Mouse (Mus musculus) midbrain, embryonic 11.5 days (tissue): ENCODE measurements around the gene Mvd. TPM values are rescaled to one million over a fixed set of nuclear protein-coding genes. Genes with fewer than 3 reads are reported as not detected.
A peak's percentile ranks its signal among the peaks of the same experiment; 100 is the strongest.

Experiments used
- ATAC-seq: fragments of 200-750 bp; cut with Nextera tagmentation; 2 replicates; pipeline ENCODE4 v1.8.0; 2017; ENCODE audit warnings: moderate TSS enrichment, moderate library complexity; ENCODE audit not compliant: low FRiP score
- DNase-seq: peaks from one replicate; pipeline ENCODE4 v3.0.0; 2015; ENCODE audit warnings: low spot score; ENCODE audit errors: missing footprints
- H3K27ac ChIP-seq: fragments of 300-500 bp; sonication (generic); 2 replicates; pipeline ENCODE4 v1.5.1; 2014; ENCODE audit warnings: low read depth, low read length
- H3K27me3 ChIP-seq: fragments of 300-500 bp; sonication (generic); 2 replicates; pipeline ENCODE4 v1.6.1; 2014; ENCODE audit warnings: mild to moderate bottlenecking, low read length, moderate library complexity, mixed read lengths; ENCODE audit not compliant: control insufficient read depth, insufficient read depth
- H3K36me3 ChIP-seq: fragments of 300-500 bp; sonication (generic); 2 replicates; pipeline ENCODE4 v1.6.1; 2014; ENCODE audit warnings: mild to moderate bottlenecking, low read length, moderate library complexity, mixed read lengths; ENCODE audit not compliant: control insufficient read depth, insufficient read depth
- H3K4me1 ChIP-seq: fragments of 300-500 bp; sonication (generic); 2 replicates; pipeline ENCODE4 v1.6.1; 2014; ENCODE audit warnings: low read length; ENCODE audit not compliant: control insufficient read depth, insufficient read depth
- H3K4me2 ChIP-seq: fragments of 300-500 bp; sonication (generic); 2 replicates; pipeline ENCODE4 v1.6.1; 2014; ENCODE audit warnings: mild to moderate bottlenecking, moderate library complexity
- H3K4me3 ChIP-seq: fragments of 300-500 bp; sonication (generic); 2 replicates; pipeline ENCODE4 v1.5.1; 2014; ENCODE audit warnings: low read depth, low read length
- H3K9ac ChIP-seq: fragments of 300-500 bp; sonication (generic); 2 replicates; pipeline ENCODE4 v1.6.1; 2014; ENCODE audit warnings: low read length
- H3K9me3 ChIP-seq: fragments of 300-500 bp; sonication (generic); 2 replicates; pipeline ENCODE4 v1.6.1; 2016; ENCODE audit warnings: low read length; ENCODE audit not compliant: control insufficient read depth
- WGBS: fragments of 180-500 bp; shearing (Covaris S2); extraction: QIAGEN DNeasy Blood & Tissue Kit; methylation state at CpG from one replicate; pipeline ENCODE4 v1.1.7; 2014; 5-methylcytosine and 5-hydroxymethylcytosine counted together
- polyA plus RNA-seq: library from polyadenylated mRNA; unstranded; fragments of >200 nt; fragmentation: Nextera tagmentation; extraction: Ambion mirVana; gene quantifications from 2 replicates; pipeline ENCODE4 v1.2.1, GENCODE M21; 2014

Mvd gene
- polyA plus RNA-seq, 1 experiment from 2014 or later = 48.1 TPM

DNA sequence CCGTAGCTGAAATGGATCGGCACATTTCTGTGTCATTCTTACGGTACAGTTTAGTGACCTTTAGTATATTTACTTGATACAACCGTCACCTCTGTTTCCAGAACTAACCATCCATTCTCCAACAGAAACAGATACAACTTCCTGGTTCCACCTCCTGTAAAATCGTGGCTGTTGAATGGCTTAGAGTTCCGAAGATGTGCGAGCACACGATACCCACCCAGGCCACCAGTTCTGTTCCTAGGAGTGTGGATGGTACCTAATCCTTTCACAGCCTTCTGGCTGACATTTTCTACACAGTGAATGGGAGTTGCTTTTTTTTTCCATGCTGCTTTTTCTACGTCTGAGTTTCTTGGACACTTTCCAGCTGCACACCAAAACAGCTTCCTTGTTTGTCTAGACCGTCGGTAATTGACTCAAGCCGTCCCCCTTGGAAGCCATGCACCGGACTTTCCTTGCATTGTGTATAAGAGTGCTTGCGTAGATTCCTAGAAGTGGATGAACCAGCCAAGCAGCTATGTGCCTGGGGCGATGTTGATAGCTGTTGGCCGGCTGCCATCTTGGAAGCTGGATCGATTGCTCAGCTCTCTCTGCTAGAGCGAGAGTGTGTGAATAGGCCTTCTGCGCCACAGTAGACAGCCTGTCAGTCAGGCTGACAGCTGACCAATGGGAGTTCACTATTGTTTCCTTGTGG lies 981 bp upstream of the Mvd start:
- no peak for ATAC-seq

DNA sequence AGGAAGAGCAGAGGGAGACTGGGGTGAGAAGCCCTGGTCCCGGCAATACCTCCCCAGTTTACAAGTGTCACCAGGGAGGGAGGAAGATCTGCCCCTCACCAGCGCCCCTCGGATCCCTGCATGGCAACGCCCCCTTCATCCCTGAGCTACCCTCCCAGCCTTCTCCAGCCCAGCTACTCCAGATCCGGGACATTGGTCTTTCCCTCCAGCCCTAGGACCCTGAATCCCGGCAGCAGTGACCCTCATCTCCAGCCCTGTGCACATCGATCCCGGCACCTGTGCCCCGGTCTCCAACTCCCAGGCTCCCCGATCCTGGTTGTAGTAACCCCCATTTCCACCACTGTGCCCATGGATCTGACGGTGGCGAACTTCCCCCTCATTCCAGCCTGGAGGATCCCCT lies 441 bp downstream of the Mvd start:
- Histone ChIP-seq H3K4me3 (peak overlapping the region; percentile 56), H3K4me1 (peaks cover 8% of the 10 kb centered on the region), H3K9me3 (no peaks in the 10 kb centered on the region), H3K9ac (peak overlapping the region; percentile 56), H3K27me3 (no peaks in the 10 kb centered on the region), H3K36me3 (peaks cover 6% of the 10 kb centered on the region), H3K4me2 (peak overlapping the region; percentile 57), H3K27ac (peak overlapping the region; percentile 45; the same call in 1 of the 2 replicates)
- DNase-seq (no peak), ATAC-seq (peak; percentile 40)
- WGBS = 2% methylated on average over 12 of the region's 12 CpGs

More for the DNA sequence above, 981 bp upstream of the Mvd start:
- peak overlapping the region; percentile 56 for H3K4me3 ChIP-seq
- H3K4me1 ChIP-seq = peaks cover 8% of the 10 kb centered on the region
- peak; percentile 93 for DNase-seq
- peak overlapping the region; percentile 57 for H3K4me2 ChIP-seq
- peak overlapping the region; percentile 89 for H3K9ac ChIP-seq
- H3K27me3 ChIP-seq = no peaks in the 10 kb centered on the region
- peak overlapping the region; percentile 94 for H3K27ac ChIP-seq
- 37% methylated on average over 19 of the region's 19 CpGs for WGBS
- no peaks in the 10 kb centered on the region for H3K9me3 ChIP-seq
- peaks cover 5% of the 10 kb centered on the region for H3K36me3 ChIP-seq

DNA sequence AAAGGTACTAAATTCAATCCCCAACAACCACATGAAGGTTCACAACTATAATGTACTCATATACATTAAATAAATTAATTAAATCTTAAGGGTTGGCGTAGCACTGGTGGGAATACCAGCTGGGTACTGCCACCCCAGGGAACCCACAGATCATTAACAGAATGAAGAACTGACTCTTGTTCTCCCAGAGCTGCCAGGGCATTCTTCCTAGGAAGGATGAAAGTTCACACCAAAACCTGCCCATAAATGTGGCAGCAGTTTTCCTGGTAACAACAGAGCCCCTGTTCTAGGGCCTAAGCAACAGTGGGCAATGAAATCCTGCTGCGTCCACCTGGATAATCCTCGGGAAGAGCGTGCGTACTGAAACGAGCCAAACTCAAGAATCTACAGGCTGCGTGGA lies 866 bp downstream of the Mvd start:
- Histone ChIP-seq H3K36me3 (peaks cover 6% of the 10 kb centered on the region), H3K4me3 (peak overlapping the region; percentile 56), H3K27me3 (no peaks in the 10 kb centered on the region), H3K9ac (peak overlapping the region; percentile 56), H3K4me2 (peak overlapping the region; percentile 57), H3K27ac (no peak overlapping the region), H3K4me1 (peaks cover 8% of the 10 kb centered on the region), H3K9me3 (no peaks in the 10 kb centered on the region)
- 22% methylated on average over 7 of the region's 7 CpGs for WGBS
- no peak for ATAC-seq
- DNase-seq = no peak

DNA sequence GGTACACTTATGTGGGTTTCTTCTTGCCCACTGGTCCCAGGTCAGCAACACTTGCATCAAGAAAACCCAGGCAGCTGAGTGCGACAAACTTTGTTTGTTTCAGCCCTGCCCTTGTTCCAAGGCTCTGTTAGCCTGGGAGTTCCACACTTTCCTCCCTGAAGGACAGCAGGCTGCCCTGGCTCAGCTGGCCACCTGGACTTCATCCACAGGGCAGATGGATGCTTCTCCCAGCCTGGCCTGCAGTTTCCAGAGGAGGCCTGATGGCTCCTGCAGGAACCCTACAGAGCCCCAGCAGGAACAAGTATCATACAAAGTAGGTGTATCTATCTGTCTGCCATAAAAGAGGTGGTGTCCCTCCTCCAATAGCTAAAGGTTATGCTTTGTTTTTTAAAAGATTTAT lies 1.9 kb downstream of the Mvd start:
- DNase-seq (no peak), ATAC-seq (no peak)
- Histone ChIP-seq H3K36me3 (peaks cover 11% of the 10 kb centered on the region), H3K9ac (no peak overlapping the region), H3K27ac (no peak overlapping the region), H3K4me2 (no peak overlapping the region), H3K9me3 (no peaks in the 10 kb centered on the region), H3K4me1 (peaks cover 8% of the 10 kb centered on the region), H3K4me3 (no peak overlapping the region), H3K27me3 (no peaks in the 10 kb centered on the region)
- WGBS = 90% methylated on average over 1 of the region's 1 CpGs

DNA sequence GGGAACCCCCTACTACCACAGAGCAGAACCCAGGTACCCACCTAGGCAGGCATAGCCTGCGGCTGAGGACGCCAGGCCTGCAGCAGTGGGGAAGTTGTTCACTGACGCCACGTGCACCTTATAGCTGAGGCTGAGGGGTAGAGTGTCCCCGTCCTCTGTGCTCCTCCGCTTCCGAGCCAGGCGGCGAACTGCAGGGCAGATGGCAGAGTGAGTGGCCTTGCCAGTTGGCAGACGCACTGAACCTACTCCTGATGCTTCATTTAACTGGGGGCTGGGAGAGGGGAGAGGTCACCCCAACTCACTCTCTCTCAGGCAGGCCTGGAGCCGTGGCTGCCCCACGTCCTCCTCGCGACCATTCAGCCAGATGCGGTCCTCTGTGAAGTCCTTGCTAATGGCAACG lies 3.9 kb downstream of the Mvd start:
- Histone ChIP-seq H3K27me3 (no peaks in the 10 kb centered on the region), H3K36me3 (peaks cover 11% of the 10 kb centered on the region), H3K9me3 (no peaks in the 10 kb centered on the region), H3K4me3 (no peak overlapping the region), H3K4me1 (peaks cover 7% of the 10 kb centered on the region), H3K4me2 (no peak overlapping the region), H3K27ac (no peak overlapping the region), H3K9ac (no peak overlapping the region)
- DNase-seq = no peak
- WGBS = 94% methylated on average over 16 of the region's 16 CpGs
- no peak for ATAC-seq

DNA sequence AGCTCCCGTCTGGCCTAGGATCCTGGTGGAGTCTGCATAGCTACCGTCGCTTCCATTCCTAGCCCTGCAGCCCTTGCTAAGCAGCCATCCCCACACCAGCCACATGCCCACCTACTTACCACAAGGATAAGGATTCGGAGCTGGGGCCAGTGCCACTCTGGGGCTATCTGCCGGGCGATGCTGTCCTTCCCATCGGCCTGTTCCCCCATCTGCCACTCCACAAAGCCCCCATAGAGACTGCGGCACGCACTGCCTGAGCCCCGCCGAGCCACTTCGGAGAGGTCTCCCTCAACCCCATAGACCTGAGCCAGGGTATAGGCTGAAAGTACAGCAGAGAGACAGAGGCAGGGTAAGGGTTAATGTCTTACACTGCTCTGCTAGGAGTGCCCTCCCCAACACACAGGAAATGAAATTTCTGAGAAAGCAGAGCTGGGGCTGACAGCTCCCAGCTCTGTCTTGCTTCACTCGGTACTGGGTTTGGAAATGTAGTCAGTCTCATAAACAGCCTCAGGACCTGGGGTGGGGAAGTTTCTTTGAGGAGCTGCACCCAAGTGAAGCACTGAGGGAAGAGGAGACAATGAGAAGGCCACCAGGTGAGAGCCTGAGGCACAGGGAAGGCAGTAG lies 5.4 kb downstream of the Mvd start:
- 94% methylated on average over 13 of the region's 13 CpGs for WGBS

DNA sequence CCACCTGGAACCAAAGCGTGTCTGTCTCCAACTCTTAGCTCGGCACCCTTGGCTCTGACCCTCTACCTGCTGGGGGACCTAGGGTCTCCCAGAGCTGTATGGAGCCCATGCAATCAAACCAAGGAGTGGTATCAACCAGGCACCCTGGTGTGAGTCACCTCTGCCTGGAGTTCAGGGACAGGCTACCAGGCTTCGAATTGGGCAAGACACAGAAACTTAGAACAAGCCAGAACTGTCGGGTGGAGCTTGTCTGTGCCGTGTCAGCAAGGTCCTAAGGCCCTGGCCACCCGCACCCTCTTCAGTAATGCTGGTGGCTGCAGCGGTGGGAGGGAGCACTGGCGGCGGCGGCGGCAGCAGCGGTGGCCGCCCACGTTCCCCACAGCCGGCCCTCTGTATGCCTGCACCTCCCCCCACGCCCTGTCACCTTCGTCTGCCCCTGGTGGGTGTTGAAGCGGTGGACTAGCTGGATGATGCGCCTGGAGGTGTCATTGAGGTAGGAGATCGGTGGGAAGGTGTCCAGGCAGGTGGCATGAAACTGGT lies 6.6 kb downstream of the Mvd start:
- Histone ChIP-seq H3K27me3 (no peaks in the 10 kb centered on the region), H3K36me3 (peaks cover 17% of the 10 kb centered on the region), H3K27ac (no peak overlapping the region), H3K9me3 (no peaks in the 10 kb centered on the region), H3K9ac (no peak overlapping the region), H3K4me3 (no peak overlapping the region), H3K4me2 (no peak overlapping the region), H3K4me1 (peaks cover 14% of the 10 kb centered on the region)
- DNase-seq = no peak
- 94% methylated on average over 20 of the region's 20 CpGs for WGBS
- ATAC-seq = no peak

More for the DNA sequence above, 5.4 kb downstream of the Mvd start:
- Histone ChIP-seq H3K9me3 (no peaks in the 10 kb centered on the region), H3K36me3 (peaks cover 17% of the 10 kb centered on the region), H3K27ac (no peak overlapping the region), H3K4me2 (no peak overlapping the region), H3K4me1 (peaks cover 6% of the 10 kb centered on the region), H3K9ac (no peak overlapping the region), H3K4me3 (no peak overlapping the region), H3K27me3 (no peaks in the 10 kb centered on the region)
- DNase-seq = no peak
- ATAC-seq = no peak

DNA sequence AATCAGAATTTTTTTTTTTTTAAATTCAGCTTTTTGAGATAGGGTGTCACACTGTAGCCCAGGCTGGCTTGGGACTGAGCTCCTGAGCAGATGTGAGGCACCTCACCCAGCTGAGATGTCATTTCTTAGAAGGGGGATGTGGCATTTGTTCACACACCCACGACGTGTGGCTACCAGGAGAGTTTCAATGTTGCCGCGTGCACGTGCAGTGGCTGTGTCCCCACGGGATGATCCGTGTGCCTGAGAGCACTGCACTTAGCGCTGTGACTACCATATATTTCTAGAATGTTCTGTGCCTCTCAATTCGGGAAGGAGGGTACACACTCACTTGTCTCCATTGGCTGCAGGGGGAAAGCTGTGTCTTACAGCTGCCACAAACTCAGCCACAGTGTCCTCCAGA lies 7.1 kb downstream of the Mvd start:
- Histone ChIP-seq H3K27ac (no peak overlapping the region), H3K4me2 (no peak overlapping the region), H3K36me3 (peaks cover 17% of the 10 kb centered on the region), H3K9ac (no peak overlapping the region), H3K4me3 (no peak overlapping the region), H3K4me1 (peaks cover 14% of the 10 kb centered on the region), H3K27me3 (no peaks in the 10 kb centered on the region), H3K9me3 (no peaks in the 10 kb centered on the region)
- DNase-seq = no peak
- 97% methylated on average over 9 of the region's 9 CpGs for WGBS
- ATAC-seq = no peak

DNA sequence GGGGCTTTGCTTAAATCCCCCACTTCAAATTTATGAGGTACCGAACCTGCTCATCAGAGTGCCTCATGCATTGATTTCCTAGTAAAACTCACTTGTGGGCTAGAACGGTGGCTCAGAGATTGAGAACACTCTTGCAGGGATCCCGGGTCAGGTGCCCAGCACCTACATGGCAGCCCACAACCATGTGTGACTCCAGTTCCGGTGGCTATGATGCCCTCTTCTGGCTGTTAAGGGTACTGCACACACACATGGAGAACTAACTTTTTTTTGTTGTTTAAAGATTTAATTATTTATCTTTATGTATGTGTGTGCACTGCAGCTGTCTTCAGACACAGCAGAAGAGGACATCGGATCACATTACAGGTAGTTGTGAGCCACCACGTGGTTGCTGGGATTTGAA lies 7.8 kb downstream of the Mvd start:
- no peak for DNase-seq
- H3K4me2 ChIP-seq = no peak overlapping the region
- H3K4me3 ChIP-seq = no peak overlapping the region
- no peaks in the 10 kb centered on the region for H3K9me3 ChIP-seq
- WGBS = 91% methylated on average over 6 of the region's 6 CpGs
- ATAC-seq = no peak
- H3K27ac ChIP-seq = no peak overlapping the region
- H3K36me3 ChIP-seq = peaks cover 17% of the 10 kb centered on the region
- H3K4me1 ChIP-seq = peaks cover 14% of the 10 kb centered on the region
- H3K27me3 ChIP-seq = no peaks in the 10 kb centered on the region
- H3K9ac ChIP-seq = no peak overlapping the region
